Mouse (Mus musculus): ENCODE data around the gene Chst14. TPM values are rescaled to one million over a fixed set of nuclear protein-coding genes. Genes with fewer than 3 reads are reported as not detected.

The Chst14 gene
- polyA plus RNA-seq, 1 experiment from 2014 or later: 16.4 TPM

DNA sequence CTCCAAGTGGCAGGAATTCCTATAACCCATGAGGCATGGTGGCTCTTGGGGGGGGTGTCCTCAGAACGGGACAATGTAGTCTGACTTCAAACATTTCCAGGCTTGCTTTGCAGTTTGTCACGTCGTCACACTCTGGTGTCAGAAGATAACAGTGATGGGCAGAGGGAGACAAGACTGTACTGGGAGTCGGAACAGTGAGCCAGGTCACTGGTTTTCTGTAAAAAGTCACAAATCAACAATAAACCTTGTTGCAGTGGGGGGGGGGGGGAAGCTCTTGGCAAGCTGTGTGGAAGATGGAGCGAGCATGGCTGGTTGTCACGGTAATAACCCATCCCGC, 37.3 kb downstream of the Chst14 start:
- Histone ChIP-seq H3K36me3 (ENCODE audit: control insufficient read depth, insufficient read depth, low read length) (no peaks in the 10 kb centered on the region), H3K27ac (ENCODE audit: low read depth, low read length) (peak overlapping the region; percentile 65), H3K4me3 (ENCODE audit: low read depth, low read length) (no peak overlapping the region), H3K4me2 (no peak overlapping the region), H3K27me3 (replicated peaks; ENCODE audit: control insufficient read depth, insufficient read depth, low read length) (no peaks in the 10 kb centered on the region), H3K4me1 (replicated peaks; ENCODE audit: control insufficient read depth, insufficient read depth, low read length) (peaks cover 26% of the 10 kb centered on the region), H3K9me3 (ENCODE audit: control insufficient read depth, low read length) (no peaks in the 10 kb centered on the region), H3K9ac (ENCODE audit: low read depth, low read length) (no peak overlapping the region)
- 52% methylated on average over 7 of the region's 7 CpGs for WGBS
- DNase-seq (ENCODE audit: low spot score) (no peak), ATAC-seq (replicated peaks; ENCODE audit: low FRiP score) (peak; percentile 88)

DNA sequence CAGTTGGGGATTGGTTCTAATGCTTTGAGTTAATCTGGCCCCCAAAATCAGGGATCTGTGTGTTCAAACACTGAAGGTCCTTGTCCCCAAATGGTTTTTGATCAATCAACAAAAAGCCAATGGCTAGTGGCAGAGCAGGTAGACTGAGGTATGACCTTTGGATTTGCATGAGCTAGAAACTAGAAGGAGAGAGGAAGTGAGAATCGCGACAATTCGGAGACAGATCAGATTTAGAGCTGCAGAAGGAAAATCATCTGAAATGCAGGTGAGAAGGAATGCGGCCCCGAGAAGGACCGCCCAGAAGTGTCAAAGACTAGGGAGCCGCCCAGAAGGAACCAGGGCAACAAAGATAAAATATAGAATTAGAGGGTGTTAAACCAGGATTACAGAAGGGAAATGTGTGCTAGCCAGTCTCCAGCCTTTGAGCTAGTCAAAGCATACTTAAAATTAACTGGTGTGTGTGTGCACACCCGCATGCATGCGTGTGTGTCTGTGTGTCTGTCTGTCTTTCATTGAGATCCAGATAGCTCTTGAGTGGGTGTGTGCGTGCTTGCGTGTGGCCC, 43.4 kb downstream of the Chst14 start:
- ATAC-seq (replicated peaks; ENCODE audit: low FRiP score) (no peak; the same call in 1 of the 2 replicates), DNase-seq (ENCODE audit: low spot score) (no peak)
- Histone ChIP-seq H3K9me3 (ENCODE audit: control insufficient read depth, low read length) (no peaks in the 10 kb centered on the region), H3K4me2 (no peak overlapping the region), H3K27me3 (replicated peaks; ENCODE audit: control insufficient read depth, insufficient read depth, low read length) (peaks cover 6% of the 10 kb centered on the region), H3K27ac (ENCODE audit: low read depth, low read length) (no peak overlapping the region), H3K4me3 (ENCODE audit: low read depth, low read length) (no peak overlapping the region), H3K9ac (ENCODE audit: low read depth, low read length) (no peak overlapping the region), H3K36me3 (ENCODE audit: control insufficient read depth, insufficient read depth, low read length) (no peaks in the 10 kb centered on the region), H3K4me1 (replicated peaks; ENCODE audit: control insufficient read depth, insufficient read depth, low read length) (peaks cover 3% of the 10 kb centered on the region; the same call in 1 of the 2 replicates)
- WGBS: 63% methylated on average over 11 of the region's 11 CpGs

DNA sequence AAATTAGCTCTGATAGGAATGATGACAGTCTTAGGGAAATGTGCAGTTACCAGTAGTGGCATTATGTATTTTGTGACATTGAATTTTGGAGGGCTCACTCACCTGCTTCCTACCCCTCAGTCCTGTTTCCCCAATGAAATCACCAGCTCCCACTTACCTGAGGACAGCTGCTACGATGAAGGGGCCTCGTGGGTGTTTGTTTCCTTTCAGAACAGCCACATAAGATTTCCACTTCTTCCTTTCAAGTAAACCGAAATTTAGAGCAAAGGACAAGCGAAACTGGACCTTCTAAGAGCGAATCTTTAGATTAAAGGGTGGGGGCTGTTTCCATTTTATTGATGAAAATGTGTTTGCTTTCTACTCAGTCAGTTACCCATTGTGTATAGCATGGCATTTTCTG, 45.8 kb downstream of the Chst14 start:
- Histone ChIP-seq H3K36me3 (ENCODE audit: control insufficient read depth, insufficient read depth, low read length) (no peaks in the 10 kb centered on the region), H3K4me1 (replicated peaks; ENCODE audit: control insufficient read depth, insufficient read depth, low read length) (peaks cover 7% of the 10 kb centered on the region), H3K9ac (ENCODE audit: low read depth, low read length) (no peak overlapping the region), H3K27ac (ENCODE audit: low read depth, low read length) (no peak overlapping the region), H3K9me3 (ENCODE audit: control insufficient read depth, low read length) (no peaks in the 10 kb centered on the region), H3K27me3 (replicated peaks; ENCODE audit: control insufficient read depth, insufficient read depth, low read length) (peaks cover 15% of the 10 kb centered on the region), H3K4me3 (ENCODE audit: low read depth, low read length) (no peak overlapping the region), H3K4me2 (peak overlapping the region; percentile 82; the same call in 1 of the 2 replicates)
- DNase-seq (ENCODE audit: low spot score) (no peak), ATAC-seq (replicated peaks; ENCODE audit: low FRiP score) (no peak)
- WGBS: 74% methylated on average over 5 of the region's 5 CpGs

DNA sequence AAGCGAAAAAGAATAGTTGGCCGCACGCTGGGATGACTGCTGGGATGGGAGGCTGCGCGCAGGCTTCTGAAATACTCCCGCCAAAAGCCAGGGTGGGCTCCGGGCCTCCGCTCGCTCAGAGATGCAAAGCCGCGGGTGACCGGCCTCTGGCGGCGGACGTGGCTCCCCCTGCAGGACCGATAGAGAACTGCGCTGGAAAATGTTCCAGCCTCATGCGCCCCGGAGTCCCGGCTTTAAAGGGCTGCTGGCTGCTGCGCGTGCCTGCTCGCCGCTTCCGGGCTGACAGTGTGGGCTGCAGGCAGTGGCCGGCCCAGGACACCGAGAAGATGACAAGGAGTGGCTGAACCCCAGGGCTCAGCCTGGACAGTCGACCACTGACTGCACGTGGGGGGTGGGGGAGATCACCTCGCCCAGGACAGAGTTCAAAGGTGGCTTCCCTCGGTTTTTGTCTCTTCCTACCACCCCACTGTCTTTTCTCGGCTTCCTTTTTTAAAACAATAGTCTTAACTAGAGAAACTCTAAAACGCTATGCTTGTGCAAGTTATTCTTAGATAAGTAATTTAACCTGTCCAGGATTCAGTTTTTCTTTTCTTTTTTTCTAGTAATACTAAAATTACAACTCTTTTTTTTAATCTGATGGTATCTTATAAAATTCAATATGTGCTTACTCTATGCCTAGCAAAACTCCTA, 46.5 kb downstream of the Chst14 start:
- peak; percentile 89 for DNase-seq (ENCODE audit: low spot score)
- Histone ChIP-seq H3K27me3 (replicated peaks; ENCODE audit: control insufficient read depth, insufficient read depth, low read length) (peaks cover 19% of the 10 kb centered on the region), H3K4me1 (replicated peaks; ENCODE audit: control insufficient read depth, insufficient read depth, low read length) (peaks cover 7% of the 10 kb centered on the region), H3K4me2 (peak overlapping the region; percentile 82), H3K27ac (ENCODE audit: low read depth, low read length) (no peak overlapping the region), H3K36me3 (ENCODE audit: control insufficient read depth, insufficient read depth, low read length) (no peaks in the 10 kb centered on the region), H3K4me3 (ENCODE audit: low read depth, low read length) (peak overlapping the region; percentile 53), H3K9me3 (ENCODE audit: control insufficient read depth, low read length) (no peaks in the 10 kb centered on the region), H3K9ac (ENCODE audit: low read depth, low read length) (peak overlapping the region; percentile 74)
- ATAC-seq (replicated peaks; ENCODE audit: low FRiP score): peak; percentile 70
- under 1% methylated on average over 33 of the region's 33 CpGs for WGBS

DNA sequence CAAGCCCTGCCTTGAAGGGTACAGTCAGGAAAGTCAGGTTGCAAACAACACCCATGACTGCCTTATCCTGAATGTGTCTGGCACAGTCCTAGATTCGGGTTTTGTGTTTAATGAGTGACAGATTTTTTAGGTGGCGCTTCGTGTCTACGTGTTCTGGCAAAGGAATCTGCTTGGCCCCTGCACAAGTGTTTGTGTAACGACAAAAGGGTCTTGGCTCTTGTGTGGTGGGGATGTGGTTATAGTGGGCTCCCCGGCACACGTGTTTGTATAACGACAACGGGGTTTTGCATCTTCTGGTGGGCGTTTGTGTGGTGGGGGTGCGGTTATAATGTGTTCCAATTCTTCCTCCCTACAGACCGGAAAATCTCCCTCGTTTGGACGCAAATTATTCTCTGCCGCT, 49.6 kb downstream of the Chst14 start:
- H3K27me3 ChIP-seq (replicated peaks; ENCODE audit: control insufficient read depth, insufficient read depth, low read length): peaks cover 19% of the 10 kb centered on the region
- H3K4me1 ChIP-seq (replicated peaks; ENCODE audit: control insufficient read depth, insufficient read depth, low read length): peaks cover 5% of the 10 kb centered on the region
- H3K27ac ChIP-seq (ENCODE audit: low read depth, low read length): no peak overlapping the region
- H3K36me3 ChIP-seq (ENCODE audit: control insufficient read depth, insufficient read depth, low read length): no peaks in the 10 kb centered on the region
- H3K4me3 ChIP-seq (ENCODE audit: low read depth, low read length): peak overlapping the region; percentile 62
- ATAC-seq (replicated peaks; ENCODE audit: low FRiP score) (no peak), DNase-seq (ENCODE audit: low spot score) (no peak)
- H3K9ac ChIP-seq (ENCODE audit: low read depth, low read length): peak overlapping the region; percentile 61
- peak overlapping the region; percentile 81 for H3K4me2 ChIP-seq
- no peaks in the 10 kb centered on the region for H3K9me3 ChIP-seq (ENCODE audit: control insufficient read depth, low read length)
- 5% methylated on average over 15 of the region's 15 CpGs for WGBS

DNA sequence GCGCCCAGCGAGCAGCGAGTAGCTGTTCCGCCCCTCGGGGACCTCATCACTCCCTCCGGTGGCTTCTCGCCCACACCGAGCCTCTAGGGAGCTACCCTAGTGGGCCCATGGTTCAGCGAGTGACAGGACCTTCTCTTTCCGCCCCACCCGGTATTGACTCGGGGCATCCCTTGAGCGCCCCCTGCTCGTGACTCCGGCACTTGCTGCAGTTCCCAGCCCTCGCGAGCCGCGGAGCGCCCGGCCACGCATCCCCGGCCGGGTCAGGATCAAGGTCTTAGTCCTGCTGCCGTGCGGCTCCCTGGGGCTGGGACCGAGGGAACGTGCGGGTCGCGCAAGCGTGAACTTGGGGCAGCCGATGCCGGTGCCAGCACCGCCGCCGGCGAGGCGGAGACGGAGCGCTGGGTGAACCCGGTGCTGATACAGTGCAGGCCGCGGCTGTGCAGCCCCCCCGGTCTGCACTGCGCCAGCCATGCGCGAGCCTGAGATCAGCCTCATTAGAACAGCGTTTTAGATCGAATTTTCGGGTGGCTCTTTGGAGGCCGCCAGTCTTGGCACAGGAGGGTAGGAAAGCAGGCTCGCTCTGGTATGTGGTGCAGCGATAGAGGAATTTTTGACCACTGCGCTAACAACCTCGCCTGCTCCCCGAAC, 50.1 kb downstream of the Chst14 start:
- ATAC-seq (replicated peaks; ENCODE audit: low FRiP score) (peak; percentile 85), DNase-seq (ENCODE audit: low spot score) (peak; percentile 89)
- Histone ChIP-seq H3K4me2 (peak overlapping the region; percentile 81), H3K9ac (ENCODE audit: low read depth, low read length) (peak overlapping the region; percentile 61), H3K4me1 (replicated peaks; ENCODE audit: control insufficient read depth, insufficient read depth, low read length) (peaks cover 5% of the 10 kb centered on the region), H3K27ac (ENCODE audit: low read depth, low read length) (no peak overlapping the region), H3K36me3 (ENCODE audit: control insufficient read depth, insufficient read depth, low read length) (no peaks in the 10 kb centered on the region), H3K27me3 (replicated peaks; ENCODE audit: control insufficient read depth, insufficient read depth, low read length) (peaks cover 19% of the 10 kb centered on the region), H3K9me3 (ENCODE audit: control insufficient read depth, low read length) (no peaks in the 10 kb centered on the region), H3K4me3 (ENCODE audit: low read depth, low read length) (peak overlapping the region; percentile 62)
- WGBS: 2% methylated on average over 57 of the region's 57 CpGs

DNA sequence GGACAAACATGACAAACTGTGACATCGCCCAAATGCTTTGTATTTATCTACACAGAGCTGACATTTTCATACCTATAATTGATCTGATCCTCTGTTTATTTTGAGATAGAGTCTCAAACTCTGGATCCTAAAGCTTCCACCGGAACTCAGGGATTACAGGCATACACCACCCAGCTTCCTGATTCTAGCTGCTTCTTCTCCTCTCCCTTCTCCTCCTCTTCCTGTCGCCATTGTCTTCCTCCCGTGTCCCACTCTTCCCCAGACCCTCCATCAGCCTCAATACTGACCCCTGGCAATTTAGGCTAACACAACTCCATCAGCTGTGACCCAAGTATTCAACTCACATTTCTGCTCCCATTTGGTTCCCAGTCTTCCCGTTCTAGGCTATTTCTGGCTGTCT, 50.6 kb downstream of the Chst14 start:
- DNase-seq (ENCODE audit: low spot score): no peak
- Histone ChIP-seq H3K9ac (ENCODE audit: low read depth, low read length) (peak overlapping the region; percentile 61; the same call in 1 of the 2 replicates), H3K9me3 (ENCODE audit: control insufficient read depth, low read length) (no peaks in the 10 kb centered on the region), H3K27me3 (replicated peaks; ENCODE audit: control insufficient read depth, insufficient read depth, low read length) (peaks cover 19% of the 10 kb centered on the region), H3K27ac (ENCODE audit: low read depth, low read length) (no peak overlapping the region), H3K4me3 (ENCODE audit: low read depth, low read length) (peak overlapping the region; percentile 62), H3K4me2 (peak overlapping the region; percentile 81), H3K4me1 (replicated peaks; ENCODE audit: control insufficient read depth, insufficient read depth, low read length) (peaks cover 5% of the 10 kb centered on the region), H3K36me3 (ENCODE audit: control insufficient read depth, insufficient read depth, low read length) (no peaks in the 10 kb centered on the region)
- ATAC-seq (replicated peaks; ENCODE audit: low FRiP score): no peak
- 14% methylated on average over 5 of the region's 5 CpGs for WGBS

DNA sequence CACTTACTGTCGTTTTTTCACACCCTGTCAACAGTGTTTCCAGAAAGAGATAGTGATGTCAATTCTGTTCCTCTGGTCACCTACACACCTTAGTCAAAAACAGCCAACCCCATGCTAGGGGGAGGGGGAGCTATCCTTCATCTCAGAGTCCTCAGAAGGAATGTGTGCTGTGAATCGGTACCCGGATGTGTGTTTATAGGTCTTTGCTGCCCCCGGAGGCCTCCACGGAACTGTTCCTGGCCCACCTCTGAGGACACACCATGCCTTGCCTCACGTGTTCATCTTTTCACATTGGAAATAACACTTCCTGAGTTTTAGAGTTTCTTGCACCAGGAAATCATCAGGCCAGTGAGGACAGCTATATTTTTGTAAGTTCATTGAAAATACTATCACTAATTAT, 51.8 kb downstream of the Chst14 start:
- 25% methylated on average over 6 of the region's 6 CpGs for WGBS

More for the DNA sequence above, 51.8 kb downstream of the Chst14 start:
- Histone ChIP-seq H3K27ac (ENCODE audit: low read depth, low read length) (no peak overlapping the region), H3K4me1 (replicated peaks; ENCODE audit: control insufficient read depth, insufficient read depth, low read length) (peaks cover 5% of the 10 kb centered on the region), H3K27me3 (replicated peaks; ENCODE audit: control insufficient read depth, insufficient read depth, low read length) (peaks cover 19% of the 10 kb centered on the region), H3K4me2 (no peak overlapping the region), H3K9ac (ENCODE audit: low read depth, low read length) (no peak overlapping the region), H3K4me3 (ENCODE audit: low read depth, low read length) (no peak overlapping the region), H3K9me3 (ENCODE audit: control insufficient read depth, low read length) (no peaks in the 10 kb centered on the region), H3K36me3 (ENCODE audit: control insufficient read depth, insufficient read depth, low read length) (no peaks in the 10 kb centered on the region)
- ATAC-seq (replicated peaks; ENCODE audit: low FRiP score) (no peak), DNase-seq (ENCODE audit: low spot score) (no peak)

Data from liver, embryonic 11.5 days (tissue).